Mouse (Mus musculus) liver, postnatal 0 days (tissue): ENCODE data around the gene Nol4l.

ENCODE experiments used
- CTCF ChIP-seq: sonication (generic); IDR thresholded peaks from 2 replicates; pipeline ENCODE4 v1.5.1; 2016; ENCODE audit warnings: antibody characterized with exemption, low read depth
- EP300 ChIP-seq: IDR thresholded peaks from 2 replicates; pipeline ENCODE4 v1.6.1; 2016; ENCODE audit warnings: antibody characterized with exemption, low read depth, mild to moderate bottlenecking

- TF ChIP-seq CTCF = no peak
- no peak for TF ChIP-seq EP300
These were observed 15.8 kb downstream of the Nol4l start for GRCm38 (mm10) chr2:153513983-153514382.
